Comparison of ENCODE assay signal across 9 mouse cellular contexts in the genomic region with DNA sequence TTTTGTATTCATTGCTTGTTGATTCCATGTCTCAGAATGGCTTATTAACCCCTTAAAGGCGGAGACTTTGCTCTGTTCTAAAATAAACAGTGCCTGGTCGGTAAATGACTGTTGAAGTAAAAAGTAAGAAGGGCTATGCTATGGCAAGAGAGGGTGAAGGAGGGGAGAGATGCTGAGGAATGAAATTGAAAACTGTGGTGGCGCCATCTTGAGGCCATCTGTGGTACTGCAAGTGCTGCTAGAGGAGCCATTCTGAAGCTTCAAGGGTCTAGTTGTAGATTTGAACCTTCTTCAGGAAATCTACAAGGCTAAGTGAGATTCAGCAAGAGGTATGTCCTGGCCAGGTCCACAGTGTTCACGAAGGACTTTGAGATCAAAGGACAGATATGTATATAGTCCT. TPM values are rescaled to one million over a fixed set of nuclear protein-coding genes. Genes with fewer than 3 reads are reported as not detected.
A peak's percentile ranks its signal among the peaks of the same experiment; 100 is the strongest.
DNase-seq lines count a peak whose midpoint lies in the region; ATAC-seq and TF ChIP-seq lines count a peak whose summit lies in the region.
"Had no signal": no experiment of that assay in that cellular context is flagged by ENCODE, and none has a peak within 500 bp of the region (broad histone marks: within the 10 kb centered on the region; RNA-seq: fewer than 3 reads in every experiment).

No protein-coding gene starts in this region.

- peak; percentile 64 for TF ChIP-seq RAD21 in CH12.LX (IDR thresholded peaks at IDR 0.05; ENCODE audit: low read depth, low read length)

- H3K36me3 ChIP-seq in heart, postnatal 0 days (replicated peaks; ENCODE audit: control insufficient read depth, insufficient read depth, low read length): 0 out of 2 replicates have a peak, but pooled peaks cover 8% of the 10 kb centered on the region
- H3K36me3 ChIP-seq in heart, embryonic 11.5 days (ENCODE audit: control insufficient read depth, insufficient read depth, low read length): no peaks in the 10 kb centered on the region
- no peaks in the 10 kb centered on the region for H3K36me3 ChIP-seq in CH12.LX (replicated peaks in 1 of 2; ENCODE audit: control insufficient read depth in 1 of 2, insufficient read depth in 1 of 2, low read length in 1 of 2)

- no peak for TF ChIP-seq EP300 in heart, postnatal 0 days (IDR thresholded peaks at IDR 0.05; ENCODE audit: low read depth)
- TF ChIP-seq EP300 in CH12.LX (IDR thresholded peaks at IDR 0.05; ENCODE audit: low read length): no peak

- 15% methylated on average over 4 of the region's 4 CpGs for WGBS in heart, postnatal 0 days
- 11% methylated on average over 4 of the region's 4 CpGs for WGBS in heart, embryonic 11.5 days (ENCODE audit: insufficient replicate concordance)

- no peak overlapping the region for H3K9ac ChIP-seq in heart, postnatal 0 days (replicated peaks; ENCODE audit: low read depth, low read length)
- no peak overlapping the region for H3K9ac ChIP-seq in heart, embryonic 11.5 days (ENCODE audit: low read depth, low read length)
- no peak overlapping the region for H3K9ac ChIP-seq in CH12.LX (ENCODE audit: insufficient read depth, low read depth)

- 0 out of 2 replicates have a peak, but pooled peaks cover 17% of the 10 kb centered on the region for H3K27me3 ChIP-seq in heart, postnatal 0 days (ENCODE audit: control insufficient read depth, insufficient read depth, low read length)
- peaks cover 21% of the 10 kb centered on the region for H3K27me3 ChIP-seq in heart, embryonic 11.5 days (ENCODE audit: control insufficient read depth, insufficient read depth, low read length)
- peaks cover 46% of the 10 kb centered on the region for H3K27me3 ChIP-seq in CH12.LX (replicated peaks)

- no peak overlapping the region for H3K4me3 ChIP-seq in heart, postnatal 0 days (ENCODE audit: low read depth, low read length)
- H3K4me3 ChIP-seq in heart, embryonic 11.5 days (ENCODE audit: low read depth, low read length): no peak overlapping the region
- no peak overlapping the region for H3K4me3 ChIP-seq in CH12.LX (replicated peaks in 1 of 3; ENCODE audit: low read depth in 2 of 3, low read length in 2 of 3, poor library complexity in 1 of 3)
- no peak overlapping the region for H3K4me3 ChIP-seq in bone marrow macrophage, adult 2 months (ENCODE audit: insufficient read depth, low read length)
- no peak overlapping the region for H3K4me3 ChIP-seq in embryonic fibroblast, embryonic 13.5 days (ENCODE audit: insufficient read depth, low read length)
- H3K4me3 ChIP-seq: erythroblast, embryonic 14.5 days had no signal

- TF ChIP-seq POLR2A in CH12.LX (IDR thresholded peaks at IDR 0.05; ENCODE audit: low read depth, low read length): no peak
- TF ChIP-seq POLR2A in bone marrow macrophage, adult 2 months (IDR thresholded peaks at IDR 0.05; ENCODE audit: borderline replicate concordance, low read depth, low read length): no peak
- TF ChIP-seq POLR2A in embryonic fibroblast, embryonic 13.5 days (IDR thresholded peaks at IDR 0.05; ENCODE audit: low read depth, low read length): no peak

- H3K79me2 ChIP-seq in CH12.LX (replicated peaks; ENCODE audit: control insufficient read depth, extremely low read depth, insufficient read depth, poor library complexity, severe bottlenecking): no peaks in the 10 kb centered on the region

- TF ChIP-seq CTCF in heart, postnatal 0 days (IDR thresholded peaks at IDR 0.05; ENCODE audit: low read depth): peak; percentile 86
- TF ChIP-seq CTCF in CH12.LX (conservative IDR thresholded peaks at IDR 0.05 in 1 of 2, IDR thresholded peaks at IDR 0.05 in 1 of 2; ENCODE audit: low read depth in 2 of 2, low read length in 2 of 2): peak; percentile 79 to 99
- TF ChIP-seq CTCF in bone marrow macrophage, adult 2 months (IDR thresholded peaks at IDR 0.05; ENCODE audit: low read depth, low read length): peak; percentile 39; the same call in 1 of the 2 replicates
- TF ChIP-seq CTCF in embryonic fibroblast, embryonic 13.5 days (IDR thresholded peaks at IDR 0.05; ENCODE audit: borderline replicate concordance, insufficient read depth, low read length): peak; percentile 53; the same call in 1 of the 2 replicates

- ATAC-seq in heart, postnatal 0 days (ENCODE audit: insufficient read depth, low read depth): no peak
- no peak for ATAC-seq in heart, embryonic 11.5 days (replicated peaks; ENCODE audit: insufficient number of reproducible peaks, low FRiP score, low TSS enrichment)
- ATAC-seq in megakaryocyte-erythroid progenitor cell, adult 5-6 weeks (replicated peaks; ENCODE audit: low FRiP score, low TSS enrichment, poor library complexity, severe bottlenecking): peak; percentile 39

- in situ Hi-C loops in CH12.LX (cut with MboI; ENCODE audit: low pct_ligation_motif_present, low pct_unique_long_range_greater_than_20kb, low sequenced_read_pairs): loop anchor here (5.0 kb wide), 1 partner anchor 53 kb away; a partner anchor contains a TSS

- H3K4me2 ChIP-seq in heart, postnatal 0 days (ENCODE audit: low read depth, low read length): no peak overlapping the region
- no peak overlapping the region for H3K4me2 ChIP-seq in heart, embryonic 11.5 days
- peak overlapping the region; percentile 27; the same call in 1 of the 2 replicates for H3K4me2 ChIP-seq in CH12.LX (ENCODE audit: insufficient read depth, low read depth, poor library complexity, severe bottlenecking)

- peak; percentile 37 for DNase-seq in heart, postnatal 0 days (ENCODE audit: low spot score)
- peak; percentile 39 for DNase-seq in CH12.LX (ENCODE audit: extremely low read depth)
- peak; percentile 61 for DNase-seq in layer of hippocampus, adult 9-10 months (ENCODE audit: low spot score)
- DNase-seq in thymus, postnatal 10 days (ENCODE audit: low spot score in 2 of 2): peak; percentile 11 to 43

- no peaks in the 10 kb centered on the region for H3K9me3 ChIP-seq in heart, postnatal 0 days (replicated peaks; ENCODE audit: control insufficient read depth, low read length)
- no peaks in the 10 kb centered on the region for H3K9me3 ChIP-seq in heart, embryonic 11.5 days (replicated peaks; ENCODE audit: control insufficient read depth, low read length)
- no peaks in the 10 kb centered on the region for H3K9me3 ChIP-seq in CH12.LX (replicated peaks; ENCODE audit: low read length)

- dilution Hi-C loops in CH12.LX (cut with MboI; ENCODE audit: extremely low pct_ligation_motif_present, extremely low pct_unique_long_range_greater_than_20kb, low sequenced_read_pairs): no loop called here

- H3K4me1 ChIP-seq in heart, postnatal 0 days (ENCODE audit: control insufficient read depth, insufficient read depth): no peaks in the 10 kb centered on the region
- H3K4me1 ChIP-seq in heart, embryonic 11.5 days (ENCODE audit: control insufficient read depth, insufficient read depth, low read length): 0 out of 2 replicates have a peak, but pooled peaks cover 4% of the 10 kb centered on the region
- H3K4me1 ChIP-seq in CH12.LX (ENCODE audit: control insufficient read depth in 1 of 2, insufficient read depth in 2 of 2): no peaks in the 10 kb centered on the region; a peak in 1 of 4 replicates
- H3K4me1 ChIP-seq in bone marrow macrophage, adult 2 months (ENCODE audit: control insufficient read depth, insufficient read depth, low read length): no peaks in the 10 kb centered on the region
- H3K4me1 ChIP-seq in embryonic fibroblast, embryonic 13.5 days (ENCODE audit: control insufficient read depth, insufficient read depth, low read length): no peaks in the 10 kb centered on the region

- H3K27ac ChIP-seq in heart, postnatal 0 days (ENCODE audit: low read depth): no peak overlapping the region
- no peak overlapping the region for H3K27ac ChIP-seq in heart, embryonic 11.5 days (ENCODE audit: low read depth, low read length)
- H3K27ac ChIP-seq in CH12.LX (ENCODE audit: insufficient read depth, low read depth): no peak overlapping the region
- H3K27ac ChIP-seq in bone marrow macrophage, adult 2 months (ENCODE audit: insufficient read depth, low read depth, low read length): no peak overlapping the region
- no peak overlapping the region for H3K27ac ChIP-seq in embryonic fibroblast, embryonic 13.5 days (ENCODE audit: insufficient read depth, low read length)

RNA-seq across cellular contexts. Expression of a gene that starts 30.9 kb away (rescaled TPM):
- total RNA-seq in heart, postnatal 0 days (2014; rRNA removed; ENCODE audit: low replicate concordance): 17.1 and 26.5 TPM in 2 replicates
- 0.81 and 1.1 TPM in 2 replicates for polyA plus RNA-seq in heart, postnatal 0 days (2015; fragmentation: Nextera tagmentation; extraction: Ambion mirVana)
- polyA plus RNA-seq in heart, embryonic 11.5 days (2014; fragmentation: Nextera tagmentation; extraction: Ambion mirVana): 2.1 and 2.7 TPM in 2 replicates
- not detected in 2 replicates for total RNA-seq in CH12.LX (2012; rRNA removed)
- not detected in 2 replicates for total RNA-seq in CH12.LX (2014; rRNA removed)
- polyA plus RNA-seq in CH12.LX (2012; ENCODE audit: insufficient read length, low read depth): not detected in 2 replicates
- polyA plus RNA-seq in bone marrow macrophage, adult 2 months (2012; ENCODE audit: insufficient read depth, insufficient read length, missing spikeins): not detected in 2 replicates
- polyA plus RNA-seq in embryonic fibroblast, embryonic 13.5 days (2011; ENCODE audit: insufficient read length, low read depth, missing spikeins): 2.3 and 2.7 TPM in 2 replicates
- total RNA-seq in megakaryocyte-erythroid progenitor cell, adult 5-6 weeks (2014; fragmentation: Nextera tagmentation): 77.1 and 87.3 TPM in 2 replicates
- 11.8 and 48.9 TPM in 2 replicates for total RNA-seq in megakaryocyte-erythroid progenitor cell, adult 5-6 weeks (2017)

RNA-seq across cellular contexts. Expression of a gene that starts 37.8 kb away (rescaled TPM):
- not detected in 2 replicates for total RNA-seq in heart, postnatal 0 days (2014; rRNA removed; ENCODE audit: low replicate concordance)
- polyA plus RNA-seq in heart, postnatal 0 days (2015; fragmentation: Nextera tagmentation; extraction: Ambion mirVana): 0.23 TPM in 1 of 2 replicates, not detected in the other
- 0.20 TPM in 2 replicates for polyA plus RNA-seq in heart, embryonic 11.5 days (2014; fragmentation: Nextera tagmentation; extraction: Ambion mirVana)
- not detected in 2 replicates for total RNA-seq in CH12.LX (2012; rRNA removed)
- total RNA-seq in CH12.LX (2014; rRNA removed): not detected in 2 replicates
- not detected in 2 replicates for polyA plus RNA-seq in CH12.LX (2012; ENCODE audit: insufficient read length, low read depth)
- not detected in 2 replicates for polyA plus RNA-seq in bone marrow macrophage, adult 2 months (2012; ENCODE audit: insufficient read depth, insufficient read length, missing spikeins)
- not detected in 2 replicates for polyA plus RNA-seq in embryonic fibroblast, embryonic 13.5 days (2011; ENCODE audit: insufficient read length, low read depth, missing spikeins)
- total RNA-seq in megakaryocyte-erythroid progenitor cell, adult 5-6 weeks (2014; fragmentation: Nextera tagmentation): 1.3 and 4.0 TPM in 2 replicates
- total RNA-seq in megakaryocyte-erythroid progenitor cell, adult 5-6 weeks (2017): not detected in 2 replicates
- polyA plus RNA-seq: erythroblast, embryonic 14.5 days had no signal

RNA-seq across cellular contexts. Expression of a gene that starts 53.1 kb away (rescaled TPM):
- total RNA-seq in heart, postnatal 0 days (2014; rRNA removed; ENCODE audit: low replicate concordance): 14.1 and 17.6 TPM in 2 replicates
- polyA plus RNA-seq in heart, postnatal 0 days (2015; fragmentation: Nextera tagmentation; extraction: Ambion mirVana): 10.4 and 12.7 TPM in 2 replicates
- polyA plus RNA-seq in heart, embryonic 11.5 days (2014; fragmentation: Nextera tagmentation; extraction: Ambion mirVana): 9.4 TPM in 2 replicates
- total RNA-seq in CH12.LX (2012; rRNA removed) (6.3 and 9.3 TPM in 2 replicates), CH12.LX (2014; rRNA removed) (8.3 and 10.3 TPM in 2 replicates)
- 9.5 and 9.9 TPM in 2 replicates for polyA plus RNA-seq in CH12.LX (2012; ENCODE audit: insufficient read length, low read depth)
- 30.4 and 33.6 TPM in 2 replicates for polyA plus RNA-seq in bone marrow macrophage, adult 2 months (2012; ENCODE audit: insufficient read depth, insufficient read length, missing spikeins)
- polyA plus RNA-seq in embryonic fibroblast, embryonic 13.5 days (2011; ENCODE audit: insufficient read length, low read depth, missing spikeins): 41.6 and 42.5 TPM in 2 replicates
- 10.7 and 18.3 TPM in 2 replicates for total RNA-seq in megakaryocyte-erythroid progenitor cell, adult 5-6 weeks (2014; fragmentation: Nextera tagmentation)
- 7.1 and 17.4 TPM in 2 replicates for total RNA-seq in megakaryocyte-erythroid progenitor cell, adult 5-6 weeks (2017)

Comparison
In these comparisons a context has a peak if more than half of its experiments do, and no peak if none do; other contexts are left out.
1. CTCF ChIP-seq: peak in every context shown above with its lines; median percentile 89 in CH12.LX; 86 in heart, postnatal 0 days; 53 in embryonic fibroblast, embryonic 13.5 days; 39 in bone marrow macrophage, adult 2 months.